Mouse (Mus musculus): ENCODE results near the gene Creld1. TPM values are rescaled to one million over a fixed set of nuclear protein-coding genes. Genes with fewer than 3 reads are reported as not detected.

The Creld1 gene
- polyA plus RNA-seq, 1 experiment from 2014 or later = 36.3 TPM

- Histone ChIP-seq H3K9ac (no peak overlapping the region), H3K4me3 (no peak overlapping the region), H3K27ac (no peak overlapping the region), H3K4me1 (peaks cover 27% of the 10 kb centered on the region), H3K4me2 (no peak overlapping the region), H3K36me3 (peaks cover 4% of the 10 kb centered on the region; the same call in 1 of the 2 replicates), H3K9me3 (no peaks in the 10 kb centered on the region), H3K27me3 (peaks cover 30% of the 10 kb centered on the region)
- WGBS = 70% methylated on average over 24 of the region's 24 CpGs
- ATAC-seq (ENCODE audit: borderline replicate concordance, extremely low read depth, low FRiP score, low TSS enrichment) = no peak
These were observed 9.2 kb downstream of the Creld1 start for GRCm38 (mm10) chr6:113492101-113492864.

GRCm38 (mm10) chr6:113494258-113494788 lies 11.2 kb downstream of the Creld1 start:
- peak overlapping the region; percentile 36 for H3K4me3 ChIP-seq
- under 1% methylated on average over 54 of the region's 54 CpGs for WGBS
- peaks cover 4% of the 10 kb centered on the region; the same call in 1 of the 2 replicates for H3K36me3 ChIP-seq
- peak overlapping the region; percentile 63 for H3K4me2 ChIP-seq
- ATAC-seq (ENCODE audit: borderline replicate concordance, extremely low read depth, low FRiP score, low TSS enrichment) = peak; percentile 74
- H3K9ac ChIP-seq = peak overlapping the region; percentile 14; the same call in 1 of the 2 replicates
- H3K4me1 ChIP-seq = peaks cover 14% of the 10 kb centered on the region
- H3K9me3 ChIP-seq = no peaks in the 10 kb centered on the region
- no peak overlapping the region for H3K27ac ChIP-seq
- peaks cover 38% of the 10 kb centered on the region for H3K27me3 ChIP-seq

GRCm38 (mm10) chr6:113495071-113495675 lies 12.1 kb downstream of the Creld1 start:
- Histone ChIP-seq H3K4me1 (peaks cover 14% of the 10 kb centered on the region), H3K9me3 (no peaks in the 10 kb centered on the region), H3K4me2 (peak overlapping the region; percentile 63), H3K36me3 (peaks cover 4% of the 10 kb centered on the region; the same call in 1 of the 2 replicates), H3K9ac (no peak overlapping the region), H3K27me3 (peaks cover 46% of the 10 kb centered on the region), H3K4me3 (peak overlapping the region; percentile 36), H3K27ac (no peak overlapping the region)
- ATAC-seq (ENCODE audit: borderline replicate concordance, extremely low read depth, low FRiP score, low TSS enrichment) = no peak
- 31% methylated on average over 28 of the region's 28 CpGs for WGBS

GRCm38 (mm10) chr6:113499346-113499745 lies 16.2 kb downstream of the Creld1 start:
- Histone ChIP-seq H3K9ac (no peak overlapping the region), H3K36me3 (no peaks in the 10 kb centered on the region), H3K4me3 (no peak overlapping the region), H3K27ac (no peak overlapping the region), H3K4me2 (no peak overlapping the region), H3K4me1 (peaks cover 17% of the 10 kb centered on the region), H3K27me3 (peaks cover 75% of the 10 kb centered on the region), H3K9me3 (no peaks in the 10 kb centered on the region)
- no peak for ATAC-seq (ENCODE audit: borderline replicate concordance, extremely low read depth, low FRiP score, low TSS enrichment)
- WGBS = 69% methylated on average over 6 of the region's 6 CpGs

- H3K9ac ChIP-seq = no peak within 1 kb of the TSS
- no peak; the same call in 1 of the 2 replicates for ATAC-seq (ENCODE audit: borderline replicate concordance, extremely low read depth, low FRiP score, low TSS enrichment)
- H3K4me1 ChIP-seq = peaks cover 4% of the 10 kb centered on the region; the same call in 1 of the 2 replicates
- H3K36me3 ChIP-seq = no peaks in the 10 kb centered on the region
- peaks cover 53% of the 10 kb centered on the region for H3K27me3 ChIP-seq
- no peak within 1 kb of the TSS for H3K27ac ChIP-seq
- H3K9me3 ChIP-seq = no peaks in the 10 kb centered on the region
- 4% methylated on average over 31 of the region's 32 CpGs for WGBS
- H3K4me3 ChIP-seq = peak within 1 kb of the TSS; percentile 25
- H3K4me2 ChIP-seq = peak within 1 kb of the TSS; percentile 51
These were observed 18.4 kb downstream of the Creld1 start, which contains the start of gene Prrt3 for GRCm38 (mm10) chr6:113501388-113502084. Gene Prrt3, minus strand, starts transcription at chr6:113501931.

- Histone ChIP-seq H3K27ac (no peak overlapping the region), H3K4me1 (peaks cover 4% of the 10 kb centered on the region; the same call in 1 of the 2 replicates), H3K27me3 (peaks cover 41% of the 10 kb centered on the region), H3K9ac (no peak overlapping the region), H3K4me3 (no peak overlapping the region), H3K9me3 (no peaks in the 10 kb centered on the region), H3K4me2 (no peak overlapping the region), H3K36me3 (no peaks in the 10 kb centered on the region)
- ATAC-seq (ENCODE audit: borderline replicate concordance, extremely low read depth, low FRiP score, low TSS enrichment) = no peak
- WGBS = 89% methylated on average over 2 of the region's 2 CpGs
These were observed 19.7 kb downstream of the Creld1 start for GRCm38 (mm10) chr6:113502801-113503200.

- no peak overlapping the region for H3K4me3 ChIP-seq
- H3K4me1 ChIP-seq = peaks cover 4% of the 10 kb centered on the region; the same call in 1 of the 2 replicates
- no peaks in the 10 kb centered on the region for H3K9me3 ChIP-seq
- no peak overlapping the region for H3K4me2 ChIP-seq
- no peak overlapping the region for H3K9ac ChIP-seq
- 75% methylated on average over 1 of the region's 1 CpGs for WGBS
- H3K36me3 ChIP-seq = no peaks in the 10 kb centered on the region
- no peak overlapping the region for H3K27ac ChIP-seq
- no peak for ATAC-seq (ENCODE audit: borderline replicate concordance, extremely low read depth, low FRiP score, low TSS enrichment)
- peaks cover 24% of the 10 kb centered on the region for H3K27me3 ChIP-seq
These were observed 22.6 kb downstream of the Creld1 start for GRCm38 (mm10) chr6:113505689-113506088.

- no peak overlapping the region for H3K4me2 ChIP-seq
- no peaks in the 10 kb centered on the region for H3K9me3 ChIP-seq
- no peak overlapping the region for H3K27ac ChIP-seq
- ATAC-seq (ENCODE audit: borderline replicate concordance, extremely low read depth, low FRiP score, low TSS enrichment) = no peak
- no peak overlapping the region for H3K4me3 ChIP-seq
- H3K9ac ChIP-seq = no peak overlapping the region
- peaks cover 10% of the 10 kb centered on the region; the same call in 1 of the 2 replicates for H3K27me3 ChIP-seq
- H3K4me1 ChIP-seq = no peaks in the 10 kb centered on the region
- no peaks in the 10 kb centered on the region for H3K36me3 ChIP-seq
These were observed 24.0 kb downstream of the Creld1 start for GRCm38 (mm10) chr6:113507130-113507529.

GRCm38 (mm10) chr6:113508272-113508946 lies 25.3 kb downstream of the Creld1 start:
- H3K9ac ChIP-seq = no peak overlapping the region
- WGBS = 50% methylated on average over 7 of the region's 7 CpGs
- no peaks in the 10 kb centered on the region for H3K27me3 ChIP-seq
- H3K27ac ChIP-seq = no peak overlapping the region
- H3K4me3 ChIP-seq = no peak overlapping the region
- H3K4me1 ChIP-seq = no peaks in the 10 kb centered on the region
- ATAC-seq (ENCODE audit: borderline replicate concordance, extremely low read depth, low FRiP score, low TSS enrichment) = no peak
- peaks cover 3% of the 10 kb centered on the region; the same call in 1 of the 2 replicates for H3K36me3 ChIP-seq
- H3K9me3 ChIP-seq = no peaks in the 10 kb centered on the region
- H3K4me2 ChIP-seq = no peak overlapping the region

- Histone ChIP-seq H3K4me3 (no peak overlapping the region), H3K4me2 (no peak overlapping the region), H3K9ac (no peak overlapping the region), H3K27me3 (no peaks in the 10 kb centered on the region), H3K4me1 (no peaks in the 10 kb centered on the region), H3K36me3 (peaks cover 8% of the 10 kb centered on the region), H3K27ac (no peak overlapping the region), H3K9me3 (no peaks in the 10 kb centered on the region)
- ATAC-seq (ENCODE audit: borderline replicate concordance, extremely low read depth, low FRiP score, low TSS enrichment) = no peak
- WGBS = 42% methylated on average over 5 of the region's 5 CpGs
These were observed 25.8 kb downstream of the Creld1 start for GRCm38 (mm10) chr6:113508947-113509280.

- H3K4me1 ChIP-seq = no peaks in the 10 kb centered on the region
- H3K27me3 ChIP-seq = no peaks in the 10 kb centered on the region
- no peaks in the 10 kb centered on the region for H3K9me3 ChIP-seq
- no peak for ATAC-seq (ENCODE audit: borderline replicate concordance, extremely low read depth, low FRiP score, low TSS enrichment)
- no peak overlapping the region for H3K4me3 ChIP-seq
- H3K27ac ChIP-seq = no peak overlapping the region
- no peak overlapping the region for H3K9ac ChIP-seq
- no peak overlapping the region for H3K4me2 ChIP-seq
- WGBS = 93% methylated on average over 6 of the region's 6 CpGs
- H3K36me3 ChIP-seq = peaks cover 56% of the 10 kb centered on the region
These were observed 30.8 kb downstream of the Creld1 start for GRCm38 (mm10) chr6:113513944-113514343.
